20 mouse cellular contexts compared by ENCODE assay signal in genomic region chr13:103131781-103132180, GRCm38 (mm10).
"Had no signal": no experiment of that assay in that cellular context is flagged by ENCODE, and none has a peak within 500 bp of the region (broad histone marks: within the 10 kb centered on the region; RNA-seq: fewer than 3 reads in every experiment).

No protein-coding gene starts in this region.

- DNase-seq: liver, postnatal 0 days; lung, adult 2 months; lung, postnatal 14 days; lung, postnatal 36 days; right cerebral cortex, adult 18-20 months; right cerebral cortex, postnatal 25 days; right cerebral cortex, postnatal 4 days; spleen, adult 18-20 months; thymus, adult 18-20 months; thymus, postnatal 14 days; thymus, postnatal 36 days had no signal

- H3K27ac ChIP-seq: liver, embryonic 15.5 days; lung, embryonic 15.5 days; macrophage; midbrain, embryonic 13.5 days; neural tube, embryonic 13.5 days; neural tube, embryonic 15.5 days had no signal

- ATAC-seq: liver, postnatal 0 days; lung, postnatal 0 days; midbrain, embryonic 13.5 days had no signal

- H3K36me3 ChIP-seq: liver, embryonic 15.5 days; lung, embryonic 15.5 days; midbrain, embryonic 13.5 days; neural tube, embryonic 13.5 days; neural tube, embryonic 15.5 days had no signal

- H3K4me1 ChIP-seq: liver, embryonic 15.5 days; lung, embryonic 15.5 days; megakaryocyte, embryonic 14.5 days had no signal

- H3K9ac ChIP-seq: liver, embryonic 15.5 days; liver, postnatal 0 days; lung, embryonic 15.5 days; midbrain, embryonic 13.5 days; neural tube, embryonic 13.5 days; neural tube, embryonic 15.5 days had no signal

- H3K27me3 ChIP-seq: liver, embryonic 15.5 days; lung, embryonic 15.5 days; megakaryocyte, embryonic 14.5 days; midbrain, embryonic 13.5 days; neural tube, embryonic 13.5 days; neural tube, embryonic 15.5 days had no signal

- H3K4me2 ChIP-seq: liver, embryonic 15.5 days; lung, embryonic 15.5 days; midbrain, embryonic 11.5 days; midbrain, embryonic 13.5 days; neural tube, embryonic 13.5 days; neural tube, embryonic 15.5 days had no signal

- H3K9me3 ChIP-seq: liver, embryonic 15.5 days; lung, embryonic 15.5 days; midbrain, embryonic 13.5 days; neural tube, embryonic 13.5 days; neural tube, embryonic 15.5 days had no signal

- H3K4me3 ChIP-seq: liver, embryonic 15.5 days; lung, embryonic 15.5 days; megakaryocyte, embryonic 14.5 days; midbrain, embryonic 13.5 days; neural tube, embryonic 13.5 days; neural tube, embryonic 15.5 days had no signal
